15 mouse cellular contexts compared by ENCODE assay signal in the genomic region with DNA sequence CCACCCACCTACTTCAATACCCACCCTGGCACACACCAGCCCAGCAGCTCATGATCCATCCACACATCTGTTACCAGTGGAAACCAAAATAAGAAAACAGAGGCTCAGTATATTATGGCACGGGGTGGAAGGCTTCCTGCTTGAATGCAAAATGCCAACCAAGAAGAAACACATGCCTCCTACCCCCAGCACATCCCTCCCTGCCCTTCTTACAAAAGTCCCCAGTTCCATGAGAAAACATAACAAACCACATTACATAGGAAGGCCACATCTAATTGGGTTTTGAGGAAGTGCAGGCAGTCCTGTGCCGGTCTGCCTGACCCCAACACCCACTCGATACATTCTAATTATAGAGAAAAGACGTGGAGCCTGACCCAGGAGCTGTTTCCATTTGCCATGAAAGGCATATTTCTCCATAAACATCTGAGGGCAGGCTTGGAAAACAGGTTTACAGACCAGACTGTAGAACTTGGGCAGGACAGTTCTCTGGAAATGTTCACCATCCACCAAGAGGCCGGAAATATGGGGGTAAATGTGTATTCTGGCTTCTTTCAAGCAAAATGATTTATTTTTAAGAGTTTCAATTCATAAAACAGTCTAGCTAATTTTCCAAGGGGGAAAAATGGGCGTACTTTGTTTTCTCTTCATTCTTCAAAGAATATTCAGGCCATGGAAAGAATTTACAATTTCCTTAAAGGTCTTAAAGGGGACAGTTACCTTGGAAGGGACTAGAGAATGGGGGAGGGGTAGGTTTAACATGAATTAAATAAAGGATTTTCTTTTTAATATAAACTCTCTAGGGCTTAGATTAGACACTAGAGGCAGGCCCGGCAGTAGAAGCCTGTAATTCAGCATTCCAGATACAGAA.
DNase-seq lines count a peak whose midpoint lies in the region; ATAC-seq and TF ChIP-seq lines count a peak whose summit lies in the region.
"Had no signal": no experiment of that assay in that cellular context is flagged by ENCODE, and none has a peak within 500 bp of the region (broad histone marks: within the 10 kb centered on the region; RNA-seq: fewer than 3 reads in every experiment).

No protein-coding gene starts in this region.

- peak overlapping the region; percentile 43 for H3K27ac ChIP-seq in gastrocnemius, adult 2 months
- peak overlapping the region; percentile 42 for H3K27ac ChIP-seq in kidney, postnatal 0 days
- peak overlapping the region; percentile 48; the same call in 1 of the 2 replicates for H3K27ac ChIP-seq in stomach, embryonic 15.5 days
- H3K27ac ChIP-seq: liver, embryonic 15.5 days; midbrain, embryonic 15.5 days had no signal

- TF ChIP-seq CTCF in gastrocnemius, adult 2 months (IDR thresholded peaks at IDR 0.05): no peak
- no peak for TF ChIP-seq CTCF in kidney, postnatal 0 days (IDR thresholded peaks at IDR 0.05; ENCODE audit: low read depth)

- H3K9me3 ChIP-seq in kidney, postnatal 0 days (replicated peaks; ENCODE audit: low read length): no peaks in the 10 kb centered on the region
- H3K9me3 ChIP-seq in stomach, embryonic 15.5 days: no peaks in the 10 kb centered on the region
- H3K9me3 ChIP-seq: liver, embryonic 15.5 days; midbrain, embryonic 15.5 days had no signal

- ATAC-seq in kidney, postnatal 0 days (replicated peaks; ENCODE audit: low FRiP score, low read depth): no peak
- ATAC-seq in hematopoietic stem cell, adult 5-6 weeks (replicated peaks in 1 of 2; ENCODE audit: insufficient read depth in 1 of 2, low FRiP score in 2 of 2, low TSS enrichment in 1 of 2, low read depth in 1 of 2, poor library complexity in 2 of 2, severe bottlenecking in 2 of 2): peak; percentile 78 to 91
- ATAC-seq in stomach, embryonic 15.5 days (ENCODE audit: insufficient read depth, low FRiP score, low read depth): no peak; the same call in 1 of the 2 replicates
- ATAC-seq: forebrain, embryonic 14.5 days; midbrain, embryonic 15.5 days; Patski had no signal

- H3K27me3 ChIP-seq in kidney, postnatal 0 days (ENCODE audit: insufficient read depth, low read length): no peaks in the 10 kb centered on the region
- no peaks in the 10 kb centered on the region for H3K27me3 ChIP-seq in stomach, embryonic 15.5 days (replicated peaks)
- H3K27me3 ChIP-seq: liver, embryonic 15.5 days; midbrain, embryonic 15.5 days; Patski had no signal

- intact Hi-C loops in gastrocnemius, adult 2 months (cut with DNase I): no loop called here

- no peak overlapping the region for H3K4me3 ChIP-seq in gastrocnemius, adult 2 months
- no peak overlapping the region for H3K4me3 ChIP-seq in kidney, postnatal 0 days (replicated peaks; ENCODE audit: low read depth, low read length)
- H3K4me3 ChIP-seq in stomach, embryonic 15.5 days (replicated peaks): no peak overlapping the region
- H3K4me3 ChIP-seq: liver, embryonic 15.5 days; midbrain, embryonic 15.5 days had no signal

- no peak overlapping the region for H3K9ac ChIP-seq in kidney, postnatal 0 days (ENCODE audit: low read depth, low read length)
- H3K9ac ChIP-seq in stomach, embryonic 15.5 days: no peak overlapping the region
- H3K9ac ChIP-seq: liver, embryonic 15.5 days; midbrain, embryonic 15.5 days had no signal

- H3K36me3 ChIP-seq in kidney, postnatal 0 days (ENCODE audit: insufficient read depth, low read length): no peaks in the 10 kb centered on the region
- H3K36me3 ChIP-seq in stomach, embryonic 15.5 days: no peaks in the 10 kb centered on the region
- H3K36me3 ChIP-seq: liver, embryonic 15.5 days; midbrain, embryonic 15.5 days had no signal

- no peaks in the 10 kb centered on the region for H3K4me1 ChIP-seq in kidney, postnatal 0 days (replicated peaks; ENCODE audit: insufficient read depth, low read length)
- H3K4me1 ChIP-seq in stomach, embryonic 15.5 days: 0 out of 2 replicates have a peak, but pooled peaks cover 2% of the 10 kb centered on the region
- H3K4me1 ChIP-seq: midbrain, embryonic 15.5 days had no signal

- no peak overlapping the region for H3K4me2 ChIP-seq in kidney, postnatal 0 days (ENCODE audit: low read length)
- H3K4me2 ChIP-seq in stomach, embryonic 15.5 days: no peak overlapping the region
- H3K4me2 ChIP-seq: liver, embryonic 15.5 days; midbrain, embryonic 15.5 days had no signal

- 41% methylated on average over 7 of the region's 7 CpGs for WGBS in kidney, postnatal 0 days
- WGBS in stomach, embryonic 15.5 days: 48% methylated on average over 7 of the region's 7 CpGs

- no peak for DNase-seq in gastrocnemius, adult 2 months
- no peak for DNase-seq in gastrocnemius, postnatal 4 days (ENCODE audit: low spot score in 2 of 2)
- DNase-seq in kidney, postnatal 0 days (ENCODE audit: low spot score): peak; percentile 69
- no peak for DNase-seq in kidney, postnatal 10 days
- DNase-seq in spleen, postnatal 36 days (ENCODE audit: low spot score in 2 of 2): no peak
- no peak for DNase-seq in right cerebral cortex, adult 18-20 months
- DNase-seq: cerebellum, postnatal 10 days; kidney, adult 2 months; lung, postnatal 36 days had no signal

Comparison
In these comparisons a context has a peak if more than half of its experiments do, and no peak if none do; other contexts are left out.
1. ATAC-seq: peak in hematopoietic stem cell, adult 5-6 weeks (2 of 2); none in kidney, postnatal 0 days (single experiment) and stomach, embryonic 15.5 days (single experiment).
2. Peak in every context shown above with its lines, with median percentiles within 50 percentile points of each other: H3K27ac ChIP-seq.